Mouse (Mus musculus): ENCODE results near the gene Rspo1.
"Not testable (repeated sequence)": the region's sequence is repeated elsewhere in the genome, so short reads cannot be mapped to it uniquely, and the experiment has no call there.

Rspo1 gene

GRCm38 (mm10) chr4:124985671-124986602 lies at the start of gene Rspo1:
Gene Rspo1 (plus strand): TSS chr4:124986430.
- DNase-seq (ENCODE audit: low read depth) = no peak

- DNase-seq (ENCODE audit: low read depth) = peak; percentile 99
Observed at GRCm38 (mm10) chr4:124936613-124937471, 49.4 kb upstream of the Rspo1 start, which contains the start of gene 9930104L06Rik. Gene 9930104L06Rik (plus strand): TSS chr4:124937048.

DNA sequence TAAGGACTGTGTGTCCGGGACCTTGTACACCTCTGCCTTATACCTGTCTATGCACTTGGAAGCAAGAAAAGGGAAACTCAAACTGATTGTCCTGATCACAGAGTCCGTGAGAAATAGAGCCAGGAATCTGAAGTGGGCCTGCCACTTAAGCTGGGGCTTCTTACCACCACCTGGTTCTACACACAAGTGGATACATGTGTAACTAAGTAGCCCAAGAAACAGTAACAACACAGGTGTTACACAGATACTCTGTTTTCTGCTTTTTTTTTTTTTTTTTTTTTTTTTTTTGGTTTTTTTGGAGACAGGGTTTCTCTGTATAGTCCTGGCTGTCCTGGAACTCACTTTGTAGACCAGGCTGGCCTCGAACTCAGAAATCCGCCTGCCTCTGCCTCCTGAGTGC lies 47.0 kb upstream of the Rspo1 start, which contains the start of gene Cdca8:
TSS of gene Cdca8 (minus strand) at position 101 of the 400 bp plus-strand sequence.
- not testable (repeated sequence) for DNase-seq (ENCODE audit: low read depth)

- DNase-seq (ENCODE audit: low read depth) = peak; percentile 95
Observed at GRCm38 (mm10) chr4:124943022-124943421, 43.2 kb upstream of the Rspo1 start.

DNA sequence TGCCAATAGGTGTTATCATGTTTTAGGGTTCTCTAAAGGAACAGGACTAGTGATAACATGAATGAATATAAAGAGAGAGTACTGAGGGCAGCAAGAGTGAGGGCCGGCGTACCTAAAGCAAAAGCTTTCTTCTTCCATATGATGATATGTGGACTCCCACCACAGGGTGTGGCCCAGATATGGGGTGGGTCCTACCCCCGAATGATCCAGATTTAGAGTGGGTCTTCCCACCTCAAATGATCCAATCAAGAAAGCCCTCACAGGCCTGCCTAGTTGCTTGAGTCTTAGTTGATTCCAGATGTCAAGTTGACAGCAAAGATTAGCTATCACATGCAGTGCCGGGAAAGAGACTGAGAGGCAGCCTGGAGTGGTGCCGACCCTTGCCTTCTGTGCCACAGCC lies 42.4 kb upstream of the Rspo1 start:
- no peak for DNase-seq (ENCODE audit: low read depth)

DNA sequence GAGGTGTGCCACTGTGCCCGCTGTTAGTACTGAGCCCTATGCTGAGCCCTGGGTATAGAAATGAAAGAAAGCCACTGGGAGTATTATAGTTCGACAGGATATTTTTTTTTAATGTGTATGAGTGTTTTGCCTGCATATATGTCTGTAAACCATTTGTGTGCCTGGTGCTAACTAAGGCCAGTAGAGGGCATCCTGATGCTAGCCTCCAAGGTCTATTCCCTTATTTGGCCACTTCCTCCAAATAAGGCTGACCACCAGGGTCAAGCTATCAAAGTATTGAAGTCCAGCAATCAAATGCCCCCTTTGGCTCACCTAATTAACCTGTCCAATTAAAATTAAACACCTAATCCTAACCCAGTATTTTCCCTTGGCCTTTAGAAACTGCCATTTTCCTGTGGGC lies 41.3 kb upstream of the Rspo1 start:
- DNase-seq (ENCODE audit: low read depth) = peak; percentile 71

- DNase-seq (ENCODE audit: low read depth) = no peak
Observed at GRCm38 (mm10) chr4:124949488-124949887, 36.7 kb upstream of the Rspo1 start.

DNA sequence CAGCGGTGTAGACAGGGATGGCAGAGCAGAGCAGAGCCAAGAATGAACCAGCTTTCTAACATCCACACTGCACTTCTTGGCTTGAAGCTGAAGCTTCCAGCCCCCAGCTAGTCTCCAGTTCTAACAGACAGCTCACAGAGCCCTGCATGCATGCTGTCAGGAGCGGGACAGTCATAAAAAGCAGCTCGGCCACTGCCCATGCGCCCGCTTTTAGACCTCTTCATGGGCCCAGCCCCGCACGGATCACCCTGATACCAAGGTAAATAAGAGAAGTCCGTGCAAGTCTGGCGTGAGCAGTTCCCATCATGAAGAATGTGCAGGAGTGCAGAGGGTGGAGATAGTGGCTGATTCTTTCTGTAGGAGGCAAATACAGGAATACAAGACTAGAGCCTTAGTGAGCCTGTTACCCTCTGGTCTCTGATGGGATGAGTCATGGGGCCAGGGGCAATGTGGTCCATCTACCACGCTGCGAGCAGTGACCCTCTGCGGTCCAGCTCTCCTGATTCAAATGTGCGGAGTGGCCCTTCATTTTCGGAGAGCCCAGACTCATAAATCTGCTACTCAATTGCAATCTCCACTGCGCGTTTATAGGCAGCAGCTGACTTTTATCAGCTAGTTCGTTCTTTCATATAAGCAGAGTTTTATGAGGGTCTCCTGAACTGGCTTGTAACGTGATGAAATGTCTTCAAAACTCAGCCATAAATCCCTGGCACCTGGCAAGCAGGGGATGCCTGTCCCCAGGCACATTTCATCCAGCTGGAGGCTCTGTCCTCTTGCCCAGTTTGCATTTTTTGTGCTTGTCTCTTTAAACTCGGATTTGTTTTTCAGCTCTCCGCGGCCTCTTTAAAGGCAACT lies 35.8 kb upstream of the Rspo1 start:
- peak; percentile 36 for DNase-seq (ENCODE audit: low read depth)

GRCm38 (mm10) chr4:124951036-124951433 lies 35.2 kb upstream of the Rspo1 start:
- DNase-seq (ENCODE audit: low read depth) = no peak

GRCm38 (mm10) chr4:124953546-124953945 lies 32.7 kb upstream of the Rspo1 start:
- DNase-seq (ENCODE audit: low read depth) = peak; percentile 59

DNA sequence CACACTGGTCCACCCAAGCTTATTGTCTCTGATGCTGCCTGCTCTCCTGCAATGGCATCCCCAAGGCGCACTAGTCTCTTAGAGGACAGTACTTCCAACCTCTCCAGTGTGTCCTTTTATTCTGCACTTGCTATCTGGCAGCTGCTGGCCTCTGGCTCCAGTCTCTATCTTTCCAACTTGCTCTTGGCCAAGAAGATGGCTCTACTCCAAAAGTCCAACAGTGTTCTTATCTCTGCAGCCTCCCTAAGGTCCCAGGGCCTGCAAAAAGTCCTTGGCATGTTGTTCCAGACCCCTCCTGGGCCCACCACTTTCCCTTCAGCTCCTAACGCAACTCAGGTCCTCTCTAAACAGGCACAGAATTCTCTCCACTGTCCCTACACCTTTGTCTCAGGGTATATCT lies 28.9 kb upstream of the Rspo1 start:
- no peak for DNase-seq (ENCODE audit: low read depth)

- DNase-seq (ENCODE audit: low read depth) = peak; percentile 73
Observed at GRCm38 (mm10) chr4:124959062-124959461, 27.2 kb upstream of the Rspo1 start.

DNA sequence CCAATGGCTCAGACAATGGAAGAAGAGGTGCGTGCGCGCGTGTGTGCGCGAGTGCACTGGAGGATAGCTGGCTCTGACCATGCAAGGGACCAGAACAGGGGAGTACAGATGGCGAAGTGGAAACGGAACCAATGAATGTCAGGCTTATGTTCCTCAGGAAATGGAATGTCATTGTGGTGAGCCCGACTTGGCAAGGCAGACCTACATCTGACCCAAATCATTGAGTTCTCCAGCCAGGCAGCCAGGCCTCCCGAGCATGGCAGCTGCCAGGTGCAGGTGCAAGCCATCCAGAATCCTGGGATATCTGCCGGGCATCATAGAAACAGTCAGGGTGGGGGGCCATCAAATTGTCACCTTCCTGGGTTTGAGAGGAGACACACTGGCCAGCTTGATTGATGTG lies 25.3 kb upstream of the Rspo1 start:
- no peak for DNase-seq (ENCODE audit: low read depth)

DNA sequence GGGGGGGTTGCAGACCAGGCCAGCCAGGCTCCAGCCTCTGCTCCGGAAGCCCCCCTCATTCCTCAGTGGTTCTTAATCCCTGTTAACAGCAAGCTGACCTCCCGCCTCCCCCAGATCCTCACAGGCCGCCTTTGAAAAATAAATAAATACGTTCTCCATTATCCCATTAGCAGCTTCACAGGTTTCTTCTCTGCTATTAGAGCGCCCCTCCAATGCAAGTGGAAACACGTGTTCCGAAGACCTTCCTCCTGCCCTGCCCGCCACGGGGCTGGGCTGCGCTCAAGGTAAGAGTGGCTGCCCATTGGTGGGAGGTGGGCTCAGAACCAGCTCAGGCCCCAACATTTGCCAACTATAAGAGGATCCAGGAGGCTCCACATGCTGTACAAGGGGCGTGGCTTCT lies 23.7 kb upstream of the Rspo1 start:
- no peak for DNase-seq (ENCODE audit: low read depth)

- DNase-seq (ENCODE audit: low read depth) = no peak
Observed at GRCm38 (mm10) chr4:124964912-124965599, 21.2 kb upstream of the Rspo1 start.

GRCm38 (mm10) chr4:124968711-124969110 lies 17.5 kb upstream of the Rspo1 start:
- peak; percentile 66 for DNase-seq (ENCODE audit: low read depth)

GRCm38 (mm10) chr4:124969219-124969848 lies 16.9 kb upstream of the Rspo1 start:
- no peak for DNase-seq (ENCODE audit: low read depth)

DNA sequence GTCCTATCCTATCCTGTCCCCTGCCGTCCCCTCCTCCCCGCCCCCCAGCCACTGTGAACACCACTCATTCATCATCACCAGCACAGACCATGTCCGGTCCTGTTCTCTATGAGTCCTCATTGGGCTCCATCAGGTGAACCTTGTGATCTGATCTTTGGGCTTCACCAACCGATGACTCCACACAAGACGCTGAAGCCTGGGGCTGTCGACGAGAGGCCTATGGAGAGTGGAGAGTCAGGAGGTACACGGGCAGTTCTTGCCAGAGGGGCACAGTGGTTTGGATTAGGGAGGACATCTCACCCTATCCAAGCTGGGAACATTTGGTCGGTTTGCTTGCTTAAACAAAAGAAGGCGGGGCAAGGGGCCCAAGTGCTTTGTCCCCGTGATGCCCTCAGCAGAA lies 16.0 kb upstream of the Rspo1 start:
- DNase-seq (ENCODE audit: low read depth) = no peak

DNA sequence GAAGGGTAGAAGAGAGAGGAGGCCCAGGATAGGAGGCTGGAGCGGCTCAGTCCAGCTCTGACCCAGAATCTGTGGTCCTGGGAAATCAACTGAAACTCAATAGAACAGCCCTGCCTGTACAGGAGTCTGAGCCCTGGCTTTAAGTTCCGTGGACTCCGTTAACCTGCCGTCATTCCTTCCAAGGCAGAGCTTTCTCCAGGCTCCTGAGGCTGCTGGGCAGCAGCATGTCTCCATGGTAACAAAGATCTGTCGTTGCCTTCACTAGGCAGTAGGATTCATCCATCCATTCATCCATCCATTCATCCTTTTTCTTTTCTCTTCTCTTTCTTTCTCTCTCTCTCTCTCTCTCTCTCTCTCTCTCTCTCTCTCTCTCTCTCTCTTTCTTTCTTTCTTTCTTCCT lies 15.6 kb upstream of the Rspo1 start:
- no peak for DNase-seq (ENCODE audit: low read depth)

GRCm38 (mm10) chr4:124971094-124971493 lies 15.1 kb upstream of the Rspo1 start:
- no peak for DNase-seq (ENCODE audit: low read depth)

GRCm38 (mm10) chr4:124972316-124972715 lies 13.9 kb upstream of the Rspo1 start:
- DNase-seq (ENCODE audit: low read depth) = peak; percentile 85
